Mouse (Mus musculus): ENCODE results near the gene Nkx2-1.
"Not testable (repeated sequence)": the region's sequence is repeated elsewhere in the genome, so short reads cannot be mapped to it uniquely, and the experiment has no call there.

The Nkx2-1 gene

DNA sequence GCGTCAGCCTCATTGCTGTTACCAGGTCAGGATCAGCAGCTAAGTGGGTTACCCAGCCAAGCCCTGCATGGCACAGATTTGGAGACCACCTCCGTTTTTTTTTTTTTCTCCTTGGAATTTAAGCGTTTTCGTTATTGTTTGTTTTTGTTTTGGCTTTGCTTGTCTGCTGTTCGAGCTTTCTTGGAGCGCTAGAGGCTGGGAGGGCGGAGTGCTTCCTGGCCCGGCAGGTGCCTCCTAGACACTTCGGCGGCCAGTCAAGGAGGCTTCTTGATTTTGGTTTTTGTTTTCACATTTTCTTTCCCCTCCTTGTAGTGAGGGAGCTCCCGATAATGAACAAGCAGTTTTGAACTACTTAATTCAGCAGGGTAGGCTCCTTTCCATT is at the start of gene Nkx2-1:
Nkx2-1 (minus strand) TSS at position 25 of the 382 bp plus-strand sequence.
- no peak for DNase-seq (ENCODE audit: low spot score)

GRCm38 (mm10) chr12:56541068-56541467 is 4.4 kb upstream of the Nkx2-1 start:
- peak; percentile 4 for DNase-seq (ENCODE audit: low spot score)

DNA sequence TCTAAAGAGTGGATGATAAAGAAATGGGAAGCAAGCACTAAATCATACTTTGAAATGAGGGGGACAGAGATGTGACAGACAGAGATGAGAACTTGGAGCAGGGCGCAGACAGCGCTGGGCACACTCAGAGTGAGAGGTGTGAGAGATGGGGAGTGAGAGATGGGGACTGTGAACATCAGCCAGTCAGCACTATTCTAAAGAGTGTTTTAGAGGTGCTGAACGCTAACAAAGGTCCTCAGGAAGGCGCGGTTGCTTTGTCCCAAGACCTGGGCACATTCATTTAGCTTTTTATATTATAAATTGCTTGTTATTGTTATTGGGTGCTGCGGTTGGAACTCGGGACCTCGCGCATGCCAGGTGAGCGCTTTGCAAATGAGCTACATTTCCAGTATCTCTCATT is 3.9 kb upstream of the Nkx2-1 start:
- DNase-seq (ENCODE audit: low spot score), result no peak

DNA sequence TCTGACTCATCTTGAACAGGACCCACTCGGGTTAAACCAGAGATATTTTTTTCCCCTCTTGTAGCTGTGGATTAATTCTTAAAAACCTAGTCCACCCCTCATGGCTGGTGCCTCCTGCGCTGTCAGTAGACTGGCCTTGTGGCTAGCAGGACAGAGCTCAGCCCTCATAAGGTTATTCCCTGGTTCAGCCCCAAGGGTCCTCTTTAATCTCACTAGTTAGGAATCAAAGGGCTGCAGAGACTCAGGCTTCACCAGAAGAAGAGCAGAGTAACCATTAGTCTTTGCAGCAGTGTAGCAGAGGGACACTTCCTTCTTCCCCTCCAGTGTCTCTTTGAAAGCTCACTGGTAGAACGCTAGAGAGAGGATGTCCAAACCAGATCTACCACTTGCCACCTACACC is 1.9 kb upstream of the Nkx2-1 start:
- DNase-seq (ENCODE audit: low spot score), result no peak

- DNase-seq (ENCODE audit: low spot score), result no peak
These were observed 1.2 kb upstream of the Nkx2-1 start for GRCm38 (mm10) chr12:56537931-56538330.

- DNase-seq (ENCODE audit: low spot score), result no peak
These were observed 634 bp upstream of the Nkx2-1 start for GRCm38 (mm10) chr12:56537342-56537741.

DNA sequence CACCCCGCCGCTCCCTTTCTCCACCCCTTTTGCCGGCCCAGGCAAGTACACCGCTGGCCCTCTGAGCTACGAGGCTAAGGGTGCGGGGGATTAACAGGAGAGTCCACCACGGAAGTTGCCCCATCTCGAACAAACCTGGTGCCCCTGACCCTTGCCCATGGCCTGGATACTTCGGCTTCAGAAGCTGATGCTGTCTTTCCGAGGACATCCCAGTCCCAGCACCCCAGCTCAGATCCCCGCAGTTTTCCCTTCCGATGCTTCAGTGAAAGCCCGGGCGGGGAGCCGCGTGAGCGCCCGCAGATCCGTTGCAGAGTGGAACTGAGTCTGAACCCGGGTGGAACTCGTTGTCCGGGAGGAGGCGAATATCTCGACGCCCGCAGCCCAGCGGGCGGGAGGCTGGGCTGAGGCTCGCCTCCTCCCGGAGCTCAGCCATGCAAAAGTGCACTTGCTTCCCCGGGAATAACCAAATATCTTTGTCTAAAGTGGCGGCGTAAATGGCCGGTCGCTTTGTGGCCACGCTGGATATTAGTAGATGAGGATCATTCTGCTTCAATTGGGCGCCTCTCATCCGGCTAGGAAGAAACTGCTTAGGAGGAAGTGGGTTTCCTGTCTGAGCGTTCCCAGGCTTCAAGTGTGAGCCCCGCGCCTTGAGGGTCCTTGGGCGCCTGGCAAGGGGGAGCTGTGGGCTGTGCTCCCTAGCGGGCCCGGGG is 379 bp downstream of the Nkx2-1 start:
- no peak for DNase-seq (ENCODE audit: low spot score)

DNA sequence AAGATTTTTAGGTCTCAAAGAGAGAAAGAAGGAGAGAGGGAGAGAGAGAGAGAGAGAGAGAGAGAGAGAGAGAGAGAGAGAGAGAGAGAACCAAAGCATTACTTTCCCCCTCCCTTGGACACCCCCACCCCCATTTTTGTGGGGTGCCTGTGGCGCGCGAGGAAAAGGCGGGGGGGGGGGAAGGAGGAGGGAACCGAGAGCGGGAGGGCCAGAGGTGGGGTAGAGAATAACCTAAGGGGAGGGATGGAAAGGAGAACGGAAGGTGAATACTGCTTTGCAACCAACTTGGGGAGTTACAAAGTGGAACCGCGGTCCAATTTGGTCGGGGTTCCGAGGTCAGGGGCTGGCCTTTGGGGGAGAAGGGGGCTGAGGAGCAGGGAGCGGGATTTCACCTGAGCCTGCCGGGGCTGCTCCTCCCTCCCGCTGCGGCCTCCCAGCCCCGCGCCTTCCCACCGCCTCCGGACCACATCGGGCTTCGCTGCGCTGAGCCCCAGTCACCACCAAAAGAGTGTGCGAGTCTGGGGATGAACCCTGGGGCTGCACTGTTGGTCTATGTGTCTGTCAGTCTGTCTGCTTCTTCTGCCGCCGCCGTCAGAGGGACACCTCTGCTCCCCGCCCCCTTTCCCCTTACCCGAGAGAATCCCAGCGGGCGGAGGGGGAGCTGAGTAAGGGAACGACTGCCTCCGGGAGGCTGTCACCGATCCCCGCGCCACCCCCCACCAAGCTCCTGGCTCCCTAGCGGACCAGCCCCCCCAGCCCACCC is 1.1 kb downstream of the Nkx2-1 start:
- no peak for DNase-seq (ENCODE audit: low spot score)

DNA sequence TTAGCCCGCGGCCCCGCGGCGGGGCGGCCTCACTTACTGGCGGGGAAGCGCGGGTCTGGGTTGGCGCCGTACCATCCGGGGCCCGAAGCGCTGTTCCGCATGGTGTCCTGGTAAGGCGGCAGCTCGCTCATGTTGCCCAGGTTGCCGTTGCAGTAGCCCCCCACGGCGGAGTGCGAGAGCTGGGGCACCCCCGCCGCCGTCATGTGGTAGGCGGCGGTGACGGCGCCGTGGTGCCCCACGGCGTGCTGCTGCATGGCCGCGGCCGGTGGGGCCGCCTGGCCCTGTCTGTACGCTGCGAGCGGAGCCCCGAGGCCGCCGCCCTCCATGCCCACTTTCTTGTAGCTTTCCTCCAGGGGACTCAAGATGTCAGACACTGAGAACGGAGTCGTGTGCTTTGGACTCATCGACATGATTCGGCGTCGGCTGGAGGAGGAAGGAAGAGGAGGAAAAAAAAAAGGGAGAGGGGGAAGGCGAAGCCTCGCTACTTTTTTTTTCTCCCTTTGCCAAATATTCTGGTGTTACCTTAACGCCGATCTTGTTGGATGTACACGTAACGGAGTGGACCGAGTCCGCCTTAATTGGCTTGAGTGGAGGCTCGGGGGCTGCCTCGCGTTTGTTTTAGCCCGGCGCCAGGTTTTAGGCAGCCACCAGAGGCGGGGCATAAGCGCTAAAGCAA is 1.9 kb downstream of the Nkx2-1 start:
- DNase-seq (ENCODE audit: low spot score), result no peak

DNA sequence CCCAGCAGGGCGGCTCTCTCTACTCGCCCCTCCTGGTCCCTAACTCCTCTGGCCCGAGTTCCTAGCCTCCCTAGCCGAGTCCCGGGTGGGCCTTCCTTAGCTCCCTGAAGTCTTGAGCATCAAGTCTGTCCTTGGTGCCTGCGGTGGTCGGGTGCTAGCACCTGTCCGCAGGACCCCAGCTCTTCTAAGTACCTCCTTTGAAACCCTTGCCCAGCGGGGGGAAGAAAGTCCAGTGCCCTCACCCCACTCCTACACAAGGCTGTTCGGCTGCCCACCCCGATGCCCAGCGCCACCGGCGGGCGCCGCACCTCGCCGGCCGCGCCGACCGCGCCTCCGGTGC is 2.4 kb downstream of the Nkx2-1 start:
- no peak for DNase-seq (ENCODE audit: low spot score)

- no peak for DNase-seq (ENCODE audit: low spot score)
These were observed 3.0 kb downstream of the Nkx2-1 start for GRCm38 (mm10) chr12:56533501-56534310.

GRCm38 (mm10) chr12:56532986-56533495 is 3.7 kb downstream of the Nkx2-1 start:
- no peak for DNase-seq (ENCODE audit: low spot score)

- no peak for DNase-seq (ENCODE audit: low spot score)
These were observed 4.6 kb downstream of the Nkx2-1 start for GRCm38 (mm10) chr12:56532142-56532541.

- DNase-seq (ENCODE audit: low spot score), result no peak
These were observed 5.6 kb downstream of the Nkx2-1 start for GRCm38 (mm10) chr12:56531051-56531620.

DNA sequence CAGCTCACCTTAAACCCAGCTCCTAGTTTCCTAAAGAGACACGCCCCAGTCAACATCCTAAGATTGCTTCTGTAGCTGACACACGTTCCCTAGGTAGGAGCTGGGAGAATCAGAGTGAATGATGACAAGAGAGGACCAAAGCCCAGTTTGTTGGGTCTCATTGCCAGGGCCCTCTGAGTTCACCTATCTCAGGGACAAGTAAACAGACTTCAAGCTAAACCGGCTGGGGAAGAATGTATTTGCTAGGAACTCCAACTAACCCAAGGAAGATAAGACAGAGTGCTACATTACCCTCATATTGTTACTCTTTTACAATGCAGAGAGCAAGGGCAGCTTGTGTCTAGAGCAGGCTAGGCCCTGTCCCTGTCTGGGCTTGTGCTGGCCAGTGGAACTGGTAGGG is 6.8 kb downstream of the Nkx2-1 start:
- DNase-seq (ENCODE audit: low spot score), result no peak

DNA sequence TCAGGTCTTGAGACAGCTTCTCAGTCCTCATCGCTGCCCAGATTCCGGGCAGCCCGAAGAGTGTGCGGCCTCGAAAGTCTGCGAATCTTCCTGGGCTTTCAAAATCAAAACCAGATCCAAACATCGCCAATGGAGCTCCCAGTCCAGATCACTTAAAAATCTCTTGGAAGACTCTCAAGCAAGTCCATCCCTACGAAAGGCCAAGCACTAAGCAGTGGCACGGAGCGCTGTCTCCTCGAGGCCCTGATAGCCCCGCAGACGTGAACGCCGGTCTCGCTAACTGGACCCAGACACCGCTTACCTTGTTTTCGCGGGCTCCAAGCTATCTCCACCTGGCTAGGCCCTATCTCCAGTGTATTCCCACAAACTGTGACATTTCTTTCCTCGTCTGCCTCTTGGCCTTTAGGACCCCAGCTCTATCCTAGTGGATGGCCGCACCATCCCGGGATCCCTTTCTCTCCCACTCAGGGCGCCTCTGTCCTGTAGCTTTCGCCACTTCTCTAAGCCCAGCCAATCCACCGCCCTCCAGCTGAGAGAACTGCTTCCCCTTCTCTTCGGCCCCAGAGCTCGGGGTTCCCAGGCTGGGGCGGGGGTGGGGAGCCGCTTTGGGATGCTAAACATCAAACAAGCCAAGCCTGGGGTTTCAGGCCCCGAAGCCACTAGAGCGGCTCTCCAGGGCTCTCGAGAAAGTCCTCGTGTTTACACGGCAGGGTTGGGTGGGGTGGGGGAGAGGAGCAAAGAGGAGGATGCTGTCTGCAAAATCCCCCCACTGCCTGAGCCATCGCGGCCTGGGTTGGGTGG is 7.6 kb downstream of the Nkx2-1 start:
- no peak for DNase-seq (ENCODE audit: low spot score)

GRCm38 (mm10) chr12:56528034-56528570 is 8.6 kb downstream of the Nkx2-1 start:
- DNase-seq (ENCODE audit: low spot score), result no peak

GRCm38 (mm10) chr12:56527071-56527470 is 9.6 kb downstream of the Nkx2-1 start:
- no peak for DNase-seq (ENCODE audit: low spot score)

DNA sequence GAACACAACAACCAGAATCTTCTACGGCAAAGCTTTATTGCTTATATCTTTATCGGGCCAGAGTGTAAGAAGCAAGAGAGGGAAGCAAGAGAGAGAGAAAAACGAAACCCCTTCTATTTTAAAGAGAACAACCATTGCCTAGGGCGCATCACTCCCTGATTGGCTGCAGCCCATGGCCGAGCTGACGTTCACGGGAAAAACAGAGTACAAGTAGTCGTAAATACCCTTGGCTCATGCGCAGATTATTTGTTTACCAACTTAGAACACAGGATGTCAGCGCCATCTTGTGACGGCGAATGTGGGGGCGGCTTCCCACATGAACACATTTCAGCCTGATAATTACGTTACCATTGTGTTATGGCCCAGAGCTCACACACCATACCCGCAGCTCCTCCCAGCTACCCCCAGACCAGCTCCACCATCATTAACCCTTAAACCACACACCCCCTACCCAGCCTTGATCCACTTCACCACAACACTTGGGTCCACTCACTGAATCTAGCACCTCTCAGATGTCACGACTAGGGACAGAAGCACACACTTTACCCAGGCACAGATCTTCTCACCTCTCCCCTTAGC is 11.4 kb downstream of the Nkx2-1 start:
- DNase-seq (ENCODE audit: low spot score), result not testable (repeated sequence)

DNA sequence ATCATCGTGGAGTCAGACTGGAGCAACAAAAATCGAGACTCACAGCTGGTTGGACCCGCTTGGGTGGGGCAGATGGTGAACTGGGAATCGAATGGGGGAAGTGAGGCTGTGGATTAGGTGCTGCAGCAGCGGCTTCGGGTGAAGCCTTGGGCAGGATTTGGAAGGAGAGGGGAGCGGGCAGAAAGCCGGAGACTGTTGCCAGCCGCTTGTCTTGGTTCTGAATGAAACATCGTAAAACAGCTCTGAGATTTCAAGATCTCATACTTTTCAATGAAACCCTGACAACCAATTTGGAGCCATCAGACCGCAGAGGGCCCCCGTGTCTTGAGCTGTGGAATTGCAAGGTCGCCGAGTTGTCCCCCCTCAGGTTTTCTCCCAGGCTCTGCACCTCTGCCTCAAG is 12.5 kb downstream of the Nkx2-1 start:
- DNase-seq (ENCODE audit: low spot score), result no peak
